Mouse (Mus musculus) stomach, postnatal 0 days (tissue): ENCODE results near the gene Cdk14. TPM values are rescaled to one million over a fixed set of nuclear protein-coding genes. Genes with fewer than 3 reads are reported as not detected.
A peak's percentile ranks its signal among the peaks of the same experiment; 100 is the strongest.

ENCODE experiments used
- ATAC-seq: fragments of 200-750 bp; cut with Nextera tagmentation; 2 replicates; pipeline ENCODE4 v1.8.0; 2017; ENCODE audit not compliant: low FRiP score, low TSS enrichment
- DNase-seq: peaks from one replicate; pipeline ENCODE4 v3.0.0-alpha.2; 2016; ENCODE audit warnings: low spot score
- H3K27ac ChIP-seq: fragments of 300-500 bp; sonication (generic); replicated peaks from 2 replicates; pipeline ENCODE4 v1.5.1; 2014; ENCODE audit warnings: mild to moderate bottlenecking, control low read depth
- H3K27me3 ChIP-seq: fragments of 300-500 bp; sonication (generic); 2 replicates; pipeline ENCODE4 v1.6.1; 2014; ENCODE audit warnings: low read length; ENCODE audit not compliant: control insufficient read depth, insufficient read depth
- H3K36me3 ChIP-seq: fragments of 300-500 bp; sonication (generic); 2 replicates; pipeline ENCODE4 v1.6.1; 2014; ENCODE audit warnings: low read length, mixed read lengths; ENCODE audit not compliant: control insufficient read depth, insufficient read depth
- H3K4me1 ChIP-seq: fragments of 300-500 bp; sonication (generic); replicated peaks from 2 replicates; pipeline ENCODE4 v1.6.1; 2014; ENCODE audit warnings: antibody characterized with exemption; ENCODE audit not compliant: control insufficient read depth, insufficient read depth
- H3K4me2 ChIP-seq: fragments of 300-500 bp; sonication (generic); replicated peaks from 2 replicates; pipeline ENCODE4 v1.6.1; 2014; ENCODE audit warnings: low read depth, mild to moderate bottlenecking, control low read depth, moderate library complexity
- H3K4me3 ChIP-seq: fragments of 300-500 bp; sonication (generic); 2 replicates; pipeline ENCODE4 v1.5.1; 2014; ENCODE audit warnings: low read depth, low read length, control low read depth
- H3K9ac ChIP-seq: fragments of 300-500 bp; sonication (generic); 2 replicates; pipeline ENCODE4 v1.6.1; 2014; ENCODE audit warnings: mild to moderate bottlenecking, low read length, control low read depth, mixed read lengths
- H3K9me3 ChIP-seq: fragments of 300-500 bp; sonication (generic); 2 replicates; pipeline ENCODE4 v1.6.1; 2016; ENCODE audit warnings: low read length; ENCODE audit not compliant: control insufficient read depth
- CTCF ChIP-seq: IDR thresholded peaks from 2 replicates; pipeline ENCODE4 v1.5.1; 2016; ENCODE audit warnings: antibody characterized with exemption, low read depth, mild to moderate bottlenecking, moderate library complexity
- EP300 ChIP-seq: optimal IDR thresholded peaks from 2 replicates; pipeline ENCODE3; 2016; ENCODE audit warnings: antibody characterized with exemption
- WGBS: fragments of 180-500 bp; shearing (Covaris S2); extraction: QIAGEN DNeasy Blood & Tissue Kit; methylation state at CpG from one replicate; pipeline ENCODE4 v1.1.7; 2014; 5-methylcytosine and 5-hydroxymethylcytosine counted together
- polyA plus RNA-seq: library from polyadenylated mRNA; unstranded; fragments of >200 nt; fragmentation: Nextera tagmentation; extraction: Ambion mirVana; gene quantifications from 2 replicates; pipeline ENCODE4 v1.2.1, GENCODE M21; 2015

Gene Cdk14
- polyA plus RNA-seq, 1 experiment from 2014 or later: 6.1 TPM

- ATAC-seq (peak; percentile 93), DNase-seq (peak; percentile 75)
- Histone ChIP-seq H3K27ac (peak overlapping the region; percentile 89), H3K9me3 (no peaks in the 10 kb centered on the region), H3K27me3 (no peaks in the 10 kb centered on the region), H3K9ac (peak overlapping the region; percentile 87), H3K4me2 (peak overlapping the region; percentile 77), H3K36me3 (no peaks in the 10 kb centered on the region), H3K4me1 (no peaks in the 10 kb centered on the region; the same call in 1 of the 2 replicates), H3K4me3 (peak overlapping the region; percentile 79)
- TF ChIP-seq CTCF: peak; percentile 19; the same call in 1 of the 2 replicates
- no peak for TF ChIP-seq EP300
- under 1% methylated on average over 63 of the region's 128 CpGs for WGBS
Observed at GRCm38 (mm10) chr5:5379870-5380730, 40.0 kb downstream of the Cdk14 start.

- Histone ChIP-seq H3K4me3 (peak overlapping the region; percentile 79), H3K4me2 (peak overlapping the region; percentile 77), H3K4me1 (no peaks in the 10 kb centered on the region; the same call in 1 of the 2 replicates), H3K27me3 (no peaks in the 10 kb centered on the region), H3K9ac (peak overlapping the region; percentile 87), H3K9me3 (no peaks in the 10 kb centered on the region), H3K36me3 (no peaks in the 10 kb centered on the region), H3K27ac (peak overlapping the region; percentile 89)
- 4% methylated on average over 14 of the region's 14 CpGs for WGBS
- ATAC-seq: no peak
- DNase-seq: no peak
- no peak for TF ChIP-seq CTCF
- no peak for TF ChIP-seq EP300
Observed at GRCm38 (mm10) chr5:5379501-5379869, 40.6 kb downstream of the Cdk14 start.

- Histone ChIP-seq H3K27ac (no peak overlapping the region), H3K27me3 (no peaks in the 10 kb centered on the region), H3K4me2 (no peak overlapping the region), H3K4me3 (no peak overlapping the region), H3K36me3 (no peaks in the 10 kb centered on the region), H3K9ac (no peak overlapping the region), H3K9me3 (no peaks in the 10 kb centered on the region), H3K4me1 (no peaks in the 10 kb centered on the region; the same call in 1 of the 2 replicates)
- DNase-seq: no peak
- ATAC-seq: 0 out of 2 replicates have a peak, but pooled peaks have one; percentile 53
- no peak for TF ChIP-seq CTCF
- TF ChIP-seq EP300: no peak
- 96% methylated on average over 1 of the region's 1 CpGs for WGBS
Observed at GRCm38 (mm10) chr5:5374393-5374792, 45.7 kb downstream of the Cdk14 start.

- no peak overlapping the region for H3K27ac ChIP-seq
- DNase-seq (no peak), ATAC-seq (no peak)
- H3K4me2 ChIP-seq: no peak overlapping the region
- no peaks in the 10 kb centered on the region for H3K27me3 ChIP-seq
- H3K4me3 ChIP-seq: no peak overlapping the region
- H3K9ac ChIP-seq: no peak overlapping the region
- 73% methylated on average over 7 of the region's 7 CpGs for WGBS
- H3K4me1 ChIP-seq: no peaks in the 10 kb centered on the region
- no peaks in the 10 kb centered on the region for H3K9me3 ChIP-seq
- no peaks in the 10 kb centered on the region for H3K36me3 ChIP-seq
- TF ChIP-seq CTCF: no peak
- no peak for TF ChIP-seq EP300
Observed at GRCm38 (mm10) chr5:5373541-5373940, 46.6 kb downstream of the Cdk14 start.

GRCm38 (mm10) chr5:5372936-5373335 is 47.2 kb downstream of the Cdk14 start:
- Histone ChIP-seq H3K36me3 (no peaks in the 10 kb centered on the region), H3K27ac (no peak overlapping the region), H3K9me3 (no peaks in the 10 kb centered on the region), H3K27me3 (no peaks in the 10 kb centered on the region), H3K4me1 (no peaks in the 10 kb centered on the region), H3K4me3 (no peak overlapping the region), H3K9ac (no peak overlapping the region), H3K4me2 (no peak overlapping the region)
- WGBS: 73% methylated on average over 5 of the region's 5 CpGs
- TF ChIP-seq EP300 (no peak), CTCF (no peak)
- no peak for DNase-seq
- ATAC-seq: no peak

- no peak for TF ChIP-seq CTCF
- no peaks in the 10 kb centered on the region for H3K27me3 ChIP-seq
Observed at GRCm38 (mm10) chr5:5372354-5372753, 47.8 kb downstream of the Cdk14 start.

More at GRCm38 (mm10) chr5:5372354-5372753, 47.8 kb downstream of the Cdk14 start:
- Histone ChIP-seq H3K4me3 (no peak overlapping the region), H3K27ac (no peak overlapping the region), H3K9ac (no peak overlapping the region), H3K9me3 (no peaks in the 10 kb centered on the region), H3K36me3 (no peaks in the 10 kb centered on the region), H3K4me2 (no peak overlapping the region), H3K4me1 (no peaks in the 10 kb centered on the region)
- 82% methylated on average over 3 of the region's 3 CpGs for WGBS
- no peak for ATAC-seq
- DNase-seq: no peak
